Mouse (Mus musculus) right cerebral cortex, postnatal 10 days (tissue): ENCODE results near the gene Bhlhe23.
A peak's percentile ranks its signal among the peaks of the same experiment; 100 is the strongest.

ENCODE experiments used
- DNase-seq, 2 experiments: peaks; one replicate each; pipeline ENCODE4 v3.0.0; 2021; ENCODE audit warnings: low spot score in 2 of 2

Bhlhe23 gene

GRCm38 (mm10) chr2:180776793-180777192 is at the start of gene Bhlhe23:
Gene Bhlhe23 (minus strand): TSS chr2:180776900.
- DNase-seq = no peak

DNA sequence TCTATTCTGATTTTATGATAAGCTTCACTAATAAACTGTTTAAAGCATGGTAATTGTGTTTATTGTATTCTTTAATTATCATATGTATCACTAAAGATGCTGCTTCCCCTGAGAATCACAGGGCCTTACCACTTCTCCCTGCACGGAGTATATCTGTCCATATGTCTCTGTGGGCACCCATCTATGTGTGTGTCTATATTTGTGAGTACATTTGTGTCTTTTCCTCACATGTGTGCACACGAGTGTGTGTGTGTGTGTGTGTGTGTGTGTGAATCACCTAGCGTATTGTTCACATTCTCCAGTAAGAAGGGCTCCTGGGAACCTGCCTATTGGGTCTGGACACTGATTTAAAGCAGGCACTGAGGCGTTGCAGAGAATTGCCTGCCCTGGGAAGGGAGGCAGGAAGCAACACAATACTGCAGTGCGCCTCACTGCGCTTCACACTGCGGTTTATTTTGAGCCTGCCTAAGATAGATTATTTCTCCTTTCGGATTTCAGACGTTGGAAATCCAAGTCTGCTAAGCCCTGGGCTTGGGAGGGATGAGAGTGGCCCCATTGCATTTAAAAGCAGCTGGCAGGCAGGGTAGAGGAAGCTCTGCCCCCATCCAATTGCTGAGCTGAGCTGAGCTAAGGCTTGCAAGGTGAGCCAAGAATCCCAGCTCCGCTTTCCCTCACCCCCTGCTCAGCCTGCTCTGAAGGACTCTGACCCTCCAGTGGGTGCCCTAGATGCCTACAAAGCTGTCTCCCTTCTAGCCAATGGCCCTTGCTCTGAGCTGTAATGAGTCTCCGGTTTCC is 48.6 kb upstream of the Bhlhe23 start:
- DNase-seq = peak; percentile 82 to 89

GRCm38 (mm10) chr2:180824724-180825123 is 48.0 kb upstream of the Bhlhe23 start:
- DNase-seq = peak; percentile 48 to 70

- DNase-seq = peak; percentile 54 to 58
Measured at GRCm38 (mm10) chr2:180824061-180824460, 47.4 kb upstream of the Bhlhe23 start.

- peak; percentile 79 to 84 for DNase-seq
Measured at GRCm38 (mm10) chr2:180822476-180822875, 45.8 kb upstream of the Bhlhe23 start.

DNA sequence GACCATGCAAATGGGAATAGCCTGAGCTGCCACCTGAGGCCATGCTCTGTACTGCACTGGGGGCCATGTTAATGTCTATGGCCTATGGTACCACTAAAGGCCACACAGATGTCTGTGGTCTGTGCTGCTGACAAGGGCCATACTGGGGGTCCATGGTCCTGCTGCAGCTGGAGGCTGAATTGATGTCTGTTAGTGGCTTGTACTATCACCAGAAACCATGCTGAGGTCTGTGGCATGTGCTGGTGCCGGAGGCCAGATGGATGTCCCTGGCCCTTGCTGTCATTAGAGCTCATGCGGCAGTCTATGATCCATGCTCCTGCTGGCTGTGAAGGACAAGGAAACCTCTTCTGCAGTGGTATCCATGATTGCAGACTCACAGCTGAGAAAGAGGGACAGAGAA is 42.8 kb upstream of the Bhlhe23 start:
- no peak for DNase-seq

GRCm38 (mm10) chr2:180816440-180817065 is 39.9 kb upstream of the Bhlhe23 start:
- DNase-seq = no peak

DNA sequence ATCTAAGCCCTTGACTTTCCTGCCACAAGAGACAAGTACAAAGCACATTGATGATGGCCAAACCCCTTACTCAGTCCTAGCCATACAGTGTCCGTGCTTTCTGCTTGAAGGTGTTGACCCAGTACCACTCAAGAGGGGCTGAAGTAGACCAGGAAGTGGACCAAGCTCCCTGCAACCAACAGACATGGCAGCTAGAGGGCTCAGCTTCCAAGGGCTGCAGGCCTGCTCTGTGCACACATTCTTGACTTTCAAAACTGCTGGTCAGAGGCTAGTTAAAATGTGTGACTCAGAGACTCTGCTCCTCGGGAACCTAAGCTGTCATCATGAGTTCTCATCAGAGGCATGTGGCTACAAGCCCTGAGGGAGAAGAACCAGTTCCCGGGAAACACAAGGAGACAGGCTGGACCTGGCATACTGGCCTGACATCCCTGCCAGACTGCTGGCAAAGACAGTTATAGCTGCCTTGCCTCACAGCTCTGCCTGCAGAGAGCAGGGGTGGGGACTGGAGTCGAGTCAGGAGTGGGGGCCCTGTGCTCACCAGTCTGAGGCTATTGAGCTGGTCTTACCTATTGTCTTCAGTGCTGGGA is 37.4 kb upstream of the Bhlhe23 start:
- DNase-seq = peak; percentile 50 to 60

- no peak for DNase-seq
Measured at GRCm38 (mm10) chr2:180811002-180811401, 34.3 kb upstream of the Bhlhe23 start.

- DNase-seq = no peak
Measured at GRCm38 (mm10) chr2:180809510-180809909, 32.8 kb upstream of the Bhlhe23 start.

- DNase-seq = peak; percentile 74 to 79
Measured at GRCm38 (mm10) chr2:180805966-180806365, 29.3 kb upstream of the Bhlhe23 start.

DNA sequence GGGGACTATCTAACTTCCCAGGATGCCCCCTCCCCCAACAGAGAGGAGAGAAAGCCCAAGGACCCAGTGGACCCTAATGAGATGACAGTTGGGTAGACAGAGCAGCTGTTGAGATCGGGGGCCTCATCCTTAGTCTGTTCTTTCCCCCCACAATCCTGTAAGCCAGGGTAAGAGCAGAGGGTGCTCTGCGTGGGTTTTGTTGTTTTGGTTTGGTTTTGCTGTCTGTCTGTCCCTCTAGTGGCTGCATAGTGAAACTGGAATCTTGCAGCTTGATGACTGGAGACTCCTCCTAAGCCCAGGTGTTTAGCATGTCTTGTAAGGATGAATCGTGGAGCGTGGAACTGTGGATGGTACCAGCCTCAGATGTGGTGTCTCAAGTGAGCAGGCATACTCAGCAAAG is 19.3 kb upstream of the Bhlhe23 start:
- DNase-seq = no peak

- DNase-seq = no peak
Measured at GRCm38 (mm10) chr2:180795597-180795996, 18.9 kb upstream of the Bhlhe23 start.

GRCm38 (mm10) chr2:180794422-180794821 is 17.7 kb upstream of the Bhlhe23 start:
- DNase-seq = no peak

DNA sequence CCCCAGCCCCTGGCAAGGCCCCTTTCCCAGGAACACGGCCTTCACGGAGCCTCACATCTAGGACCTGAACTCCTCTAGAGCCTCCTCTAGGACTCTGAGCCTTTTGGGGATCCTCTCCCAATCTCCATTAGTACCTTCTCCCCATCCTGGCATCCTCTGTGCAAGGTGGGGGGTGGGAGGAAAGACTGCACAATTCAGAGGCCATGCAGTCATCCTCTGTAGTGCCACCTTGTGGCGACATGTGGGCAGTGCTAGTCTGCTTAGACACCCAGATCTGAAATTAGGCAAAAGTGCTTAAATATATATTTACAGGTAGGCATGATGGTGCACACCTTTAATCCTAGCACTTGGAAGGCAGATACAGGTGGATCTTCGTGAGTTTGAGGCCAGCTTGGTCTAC is 15.0 kb upstream of the Bhlhe23 start:
- DNase-seq = peak; percentile 71 to 74

DNA sequence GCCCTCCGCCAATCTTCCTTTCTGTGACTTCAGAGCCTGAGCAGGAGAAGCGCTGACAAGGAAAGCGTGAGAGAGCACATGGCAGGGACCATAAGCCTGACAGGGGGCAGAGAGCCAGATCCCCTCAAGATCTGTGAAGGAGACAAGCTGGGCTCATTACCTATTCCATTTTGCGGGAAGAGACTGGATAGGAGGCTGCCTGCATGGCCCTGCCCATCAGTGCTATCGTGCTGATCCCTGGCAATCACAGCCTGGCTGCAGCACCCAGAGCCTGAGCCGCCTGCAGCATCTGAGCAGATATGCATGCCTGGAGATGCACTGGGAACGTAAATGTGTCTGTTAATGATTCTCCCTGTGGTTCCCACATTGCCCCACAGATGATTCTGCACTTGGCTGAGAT is 12.1 kb upstream of the Bhlhe23 start:
- DNase-seq = peak; percentile 52 to 70

DNA sequence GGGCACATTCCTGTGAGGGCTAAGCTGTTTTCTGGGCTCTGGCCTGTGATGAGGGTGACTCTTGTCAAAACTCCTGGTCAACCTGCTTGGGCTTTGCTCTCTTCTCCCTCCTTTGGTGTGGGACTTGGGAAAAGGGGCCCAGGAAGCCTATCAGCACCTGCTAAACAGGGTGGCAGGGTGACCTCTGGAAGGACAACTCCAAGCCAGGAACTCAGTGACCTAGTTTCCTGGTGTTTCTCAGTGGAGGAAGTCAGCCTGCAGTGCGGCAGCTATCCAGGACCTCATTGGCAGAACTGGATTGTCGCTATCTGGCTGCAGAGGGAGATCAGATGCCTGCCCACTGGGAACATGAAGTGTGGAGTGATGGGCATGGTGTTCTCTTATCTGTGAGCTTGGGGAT is 11.7 kb upstream of the Bhlhe23 start:
- no peak for DNase-seq

- DNase-seq = no peak
Measured at GRCm38 (mm10) chr2:180787566-180788232, 11.0 kb upstream of the Bhlhe23 start.

- DNase-seq = peak in 1 of 2 experiments; percentile 53
Measured at GRCm38 (mm10) chr2:180786732-180787131, 10.0 kb upstream of the Bhlhe23 start.

- DNase-seq = no peak
Measured at GRCm38 (mm10) chr2:180780282-180780681, 3.6 kb upstream of the Bhlhe23 start.

DNA sequence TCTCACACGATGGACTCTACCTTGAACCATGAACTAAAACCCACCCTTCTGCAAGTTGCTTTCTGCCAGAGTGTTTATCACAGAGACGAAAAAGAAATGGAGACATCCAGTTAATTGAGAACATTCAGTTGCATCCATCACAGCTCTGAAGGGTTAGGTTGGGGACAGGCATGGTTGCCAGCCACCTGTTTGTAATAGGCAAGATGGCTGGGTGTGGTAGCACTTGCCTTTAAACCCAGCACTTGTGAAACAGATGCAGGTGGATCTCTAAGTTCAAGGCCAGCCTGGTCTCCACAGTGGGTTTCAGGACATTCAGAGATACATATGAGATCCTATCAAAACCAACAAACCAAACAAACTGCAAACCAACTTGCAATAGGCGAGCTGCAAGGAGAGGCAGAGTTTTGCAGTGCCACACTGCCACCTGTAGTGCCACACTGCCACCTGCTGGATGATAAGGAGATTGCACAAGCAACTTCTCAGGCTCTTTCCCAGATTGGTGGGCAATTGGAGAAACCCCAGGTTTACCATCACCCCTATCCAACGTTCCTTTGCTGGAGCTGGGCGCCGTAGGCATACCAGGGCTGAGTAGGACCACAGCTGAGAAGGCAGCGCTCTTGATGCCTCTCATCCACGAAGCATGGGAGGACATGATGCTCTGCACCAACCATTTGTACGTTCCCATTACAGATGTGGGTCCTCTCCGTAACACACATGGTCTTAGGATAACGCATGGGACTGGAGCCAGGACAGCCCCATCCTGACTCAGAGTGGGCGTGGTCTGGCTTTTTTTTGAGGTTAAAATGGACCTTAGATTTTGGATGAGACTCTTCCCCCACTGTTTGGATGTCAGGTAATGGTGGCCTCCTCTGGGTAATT is 2.8 kb upstream of the Bhlhe23 start:
- peak; percentile 77 to 82 for DNase-seq
